Mouse (Mus musculus) embryonic facial prominence, embryonic 13.5 days (tissue): ENCODE measurements around the gene Dram2. TPM values are rescaled to one million over a fixed set of nuclear protein-coding genes. Genes with fewer than 3 reads are reported as not detected.
"Not testable (repeated sequence)": the region's sequence is repeated elsewhere in the genome, so short reads cannot be mapped to it uniquely, and the experiment has no call there.

Experiments used
- ATAC-seq: fragments of 200-750 bp; cut with Nextera tagmentation; 2 replicates; pipeline ENCODE4 v1.8.0; 2017; ENCODE audit warnings: low read depth; ENCODE audit not compliant: insufficient number of reproducible peaks, insufficient read depth, low FRiP score, low TSS enrichment
- H3K27ac ChIP-seq: fragments of 300-500 bp; sonication (generic); 2 replicates; pipeline ENCODE4 v1.5.1; 2015; ENCODE audit warnings: moderate library complexity, mild to moderate bottlenecking, inconsistent platforms
- H3K27me3 ChIP-seq: fragments of 300-500 bp; sonication (generic); 2 replicates; pipeline ENCODE4 v1.6.1; 2015; ENCODE audit warnings: mild to moderate bottlenecking, inconsistent platforms
- H3K36me3 ChIP-seq: fragments of 300-500 bp; sonication (generic); 2 replicates; pipeline ENCODE4 v1.6.1; 2015; ENCODE audit warnings: mild to moderate bottlenecking, inconsistent platforms
- H3K4me1 ChIP-seq: fragments of 300-500 bp; sonication (generic); 2 replicates; pipeline ENCODE4 v1.6.1; 2015; ENCODE audit warnings: inconsistent platforms
- H3K4me2 ChIP-seq: fragments of 300-500 bp; sonication (generic); 2 replicates; pipeline ENCODE4 v1.6.1; 2015; ENCODE audit warnings: moderate library complexity, mild to moderate bottlenecking, inconsistent platforms
- H3K4me3 ChIP-seq: fragments of 300-500 bp; sonication (generic); 2 replicates; pipeline ENCODE4 v1.5.1; 2015; ENCODE audit warnings: mild to moderate bottlenecking, inconsistent platforms
- H3K9ac ChIP-seq: fragments of 300-500 bp; sonication (generic); 2 replicates; pipeline ENCODE4 v1.6.1; 2015; ENCODE audit warnings: mild to moderate bottlenecking, inconsistent platforms
- H3K9me3 ChIP-seq: fragments of 300-500 bp; sonication (generic); 2 replicates; pipeline ENCODE4 v1.6.1; 2016; ENCODE audit warnings: inconsistent platforms
- WGBS: fragments of 180-500 bp; shearing (Covaris S2); methylation state at CpG from one replicate; pipeline ENCODE4 v1.1.7; 2015; ENCODE audit warnings: mixed read lengths; 5-methylcytosine and 5-hydroxymethylcytosine counted together
- polyA plus RNA-seq: library from polyadenylated mRNA; unstranded; fragments of >200 nt; fragmentation: Nextera tagmentation; extraction: Ambion mirVana; gene quantifications from 2 replicates; pipeline ENCODE4 v1.2.1, GENCODE M21; 2015

Gene Dram2
- polyA plus RNA-seq, 1 experiment from 2014 or later: 41.0 TPM

DNA sequence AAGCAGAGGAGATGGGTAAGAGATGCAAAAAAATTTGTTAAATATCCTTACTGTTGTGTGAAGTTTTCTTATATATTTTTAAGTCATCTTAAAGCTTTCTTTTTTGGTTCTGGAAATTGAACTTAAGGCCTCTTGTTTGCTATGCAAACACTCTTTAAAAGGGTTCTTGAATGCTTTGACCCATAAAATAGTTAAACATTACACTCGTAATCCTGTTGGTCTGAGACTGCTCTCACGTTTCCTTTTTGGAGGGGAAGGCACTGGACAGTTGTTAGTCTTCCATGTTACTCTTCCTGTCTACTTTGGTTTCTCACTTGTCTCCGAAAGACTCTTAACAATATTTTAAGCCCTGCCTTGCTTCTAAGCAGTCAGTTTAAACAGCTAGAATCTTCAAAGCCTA is 1.4 kb downstream of the Dram2 start:
- no peak for ATAC-seq
- no peak overlapping the region for H3K27ac ChIP-seq
- peaks cover 12% of the 10 kb centered on the region for H3K36me3 ChIP-seq
- WGBS: 42% methylated on average over 3 of the region's 3 CpGs
- peaks cover 16% of the 10 kb centered on the region for H3K4me1 ChIP-seq
- no peaks in the 10 kb centered on the region for H3K9me3 ChIP-seq
- no peak overlapping the region for H3K9ac ChIP-seq
- H3K4me2 ChIP-seq: peak overlapping the region; percentile 64
- H3K4me3 ChIP-seq: no peak overlapping the region
- no peaks in the 10 kb centered on the region for H3K27me3 ChIP-seq

DNA sequence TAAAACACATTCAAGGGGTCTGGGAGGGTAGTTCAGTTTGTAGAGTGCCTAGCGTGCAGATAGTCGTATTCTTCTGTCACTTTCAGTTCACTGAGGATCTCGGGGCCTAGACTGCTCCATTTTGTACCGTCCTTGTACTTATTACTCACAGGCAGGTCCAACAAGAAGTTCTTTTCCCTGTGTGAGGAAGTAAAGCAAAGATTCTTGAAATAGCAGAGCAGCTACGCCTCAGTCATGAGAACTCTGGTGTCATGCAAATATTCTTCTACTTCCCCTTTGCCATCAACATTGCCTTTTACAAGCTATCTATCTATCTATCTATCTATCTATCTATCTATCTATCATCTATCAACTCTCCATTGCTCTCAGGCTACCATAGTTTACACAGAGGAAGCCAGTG is 5.8 kb downstream of the Dram2 start:
- Histone ChIP-seq H3K4me1 (0 out of 2 replicates have a peak, but pooled peaks cover 2% of the 10 kb centered on the region), H3K27ac (no peak overlapping the region), H3K4me3 (no peak overlapping the region), H3K4me2 (no peak overlapping the region), H3K27me3 (no peaks in the 10 kb centered on the region), H3K9ac (no peak overlapping the region), H3K9me3 (no peaks in the 10 kb centered on the region), H3K36me3 (peaks cover 18% of the 10 kb centered on the region)
- ATAC-seq: no peak
- WGBS: 84% methylated on average over 5 of the region's 5 CpGs

DNA sequence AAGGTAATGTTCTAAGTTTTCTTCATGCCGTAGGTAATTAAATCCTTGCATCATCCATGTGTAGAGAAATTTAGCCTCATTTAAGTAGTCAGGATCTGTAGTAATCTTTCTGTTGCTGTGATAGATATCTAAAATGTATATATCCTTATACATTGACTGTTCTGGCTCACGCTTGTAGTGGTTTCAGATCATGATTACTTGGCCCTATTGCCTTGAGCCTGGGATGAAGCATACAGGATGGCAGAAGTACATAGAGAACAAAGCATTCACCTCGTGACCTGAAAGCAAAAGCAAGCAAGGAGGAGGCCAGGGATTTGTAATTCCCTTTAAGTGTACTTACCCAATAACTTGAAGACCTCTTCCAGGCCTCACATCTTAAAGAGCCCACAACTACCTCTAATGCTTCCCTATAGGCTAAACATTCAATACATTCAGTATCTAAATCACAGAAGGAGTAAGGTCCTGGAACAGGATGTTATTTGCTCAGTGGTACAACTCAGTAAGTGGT is 8.2 kb downstream of the Dram2 start:
- Histone ChIP-seq H3K4me1 (no peaks in the 10 kb centered on the region), H3K27me3 (no peaks in the 10 kb centered on the region), H3K9ac (no peak overlapping the region), H3K4me3 (no peak overlapping the region), H3K36me3 (peaks cover 18% of the 10 kb centered on the region), H3K4me2 (no peak overlapping the region), H3K9me3 (no peaks in the 10 kb centered on the region), H3K27ac (no peak overlapping the region)
- 84% methylated on average over 3 of the region's 3 CpGs for WGBS
- ATAC-seq: no peak

DNA sequence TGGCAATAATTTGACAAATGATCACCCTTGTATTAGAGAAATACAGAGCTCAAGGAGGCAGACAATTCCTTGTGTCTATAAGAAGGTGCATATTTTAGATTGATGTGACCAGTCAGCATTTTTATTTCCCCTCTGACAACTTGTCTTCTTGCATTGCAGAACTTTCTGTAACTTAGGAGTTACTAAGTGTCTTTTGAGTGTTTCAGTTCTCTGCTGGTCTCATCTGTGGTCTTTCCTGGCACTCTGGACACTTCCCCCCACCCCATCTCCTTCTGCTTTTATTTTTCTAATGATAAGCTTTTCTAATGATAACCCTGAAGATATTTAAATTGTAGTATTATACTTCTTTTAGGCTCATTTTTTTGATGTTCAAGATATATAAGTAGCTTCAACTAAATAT is 10.7 kb downstream of the Dram2 start:
- no peak for ATAC-seq
- Histone ChIP-seq H3K27ac (no peak overlapping the region), H3K9me3 (no peaks in the 10 kb centered on the region), H3K9ac (no peak overlapping the region), H3K27me3 (no peaks in the 10 kb centered on the region), H3K4me3 (no peak overlapping the region), H3K4me2 (no peak overlapping the region), H3K4me1 (no peaks in the 10 kb centered on the region), H3K36me3 (peaks cover 10% of the 10 kb centered on the region)

DNA sequence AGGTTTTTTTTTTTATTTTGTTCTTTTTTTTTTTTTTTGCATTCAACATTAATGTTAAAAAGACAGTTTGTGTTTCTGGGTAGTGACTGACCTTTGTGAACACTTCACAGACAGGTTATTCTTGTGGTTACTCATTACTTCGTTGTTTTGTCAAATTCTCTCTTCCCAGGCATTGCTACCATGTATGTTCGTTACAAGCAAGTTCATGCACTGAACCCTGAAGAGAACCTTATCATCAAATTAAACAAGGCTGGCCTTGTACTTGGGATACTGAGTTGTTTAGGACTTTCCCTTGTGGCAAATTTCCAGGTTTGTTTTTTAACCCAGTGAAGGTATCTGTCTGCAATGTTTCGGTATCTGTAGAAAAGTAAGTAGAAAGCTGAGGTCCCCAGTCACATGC is 18.3 kb downstream of the Dram2 start:
- WGBS: 90% methylated on average over 3 of the region's 3 CpGs
- no peak overlapping the region for H3K4me2 ChIP-seq
- H3K9me3 ChIP-seq: no peaks in the 10 kb centered on the region
- H3K4me1 ChIP-seq: no peaks in the 10 kb centered on the region
- peaks cover 13% of the 10 kb centered on the region for H3K36me3 ChIP-seq
- H3K4me3 ChIP-seq: no peak overlapping the region
- H3K27me3 ChIP-seq: no peaks in the 10 kb centered on the region
- H3K27ac ChIP-seq: no peak overlapping the region
- no peak overlapping the region for H3K9ac ChIP-seq
- ATAC-seq: no peak

DNA sequence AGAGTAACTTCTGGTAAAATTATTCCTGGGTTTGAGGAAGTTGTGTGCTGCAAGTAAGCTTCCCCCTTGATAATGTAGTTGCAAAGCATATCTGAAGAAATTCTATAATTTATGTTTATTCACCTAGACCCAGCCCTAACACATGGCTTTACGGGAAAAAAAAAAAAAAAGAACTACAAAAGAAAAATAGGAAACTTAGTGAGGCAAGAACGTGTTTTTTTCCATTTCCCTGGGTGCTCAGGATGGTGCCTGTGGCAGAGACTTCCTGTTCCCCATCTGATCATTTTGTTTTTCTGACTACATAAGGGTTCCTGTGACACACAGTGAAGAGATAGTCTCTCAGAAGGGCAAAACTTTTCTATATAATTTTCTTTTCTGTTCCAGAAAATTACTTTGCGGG is 25.6 kb downstream of the Dram2 start:
- Histone ChIP-seq H3K9ac (no peak overlapping the region), H3K36me3 (peaks cover 12% of the 10 kb centered on the region), H3K27ac (no peak overlapping the region), H3K4me3 (no peak overlapping the region), H3K4me1 (no peaks in the 10 kb centered on the region), H3K27me3 (no peaks in the 10 kb centered on the region), H3K4me2 (no peak overlapping the region), H3K9me3 (no peaks in the 10 kb centered on the region)
- ATAC-seq: no peak
- WGBS: 84% methylated on average over 3 of the region's 3 CpGs

DNA sequence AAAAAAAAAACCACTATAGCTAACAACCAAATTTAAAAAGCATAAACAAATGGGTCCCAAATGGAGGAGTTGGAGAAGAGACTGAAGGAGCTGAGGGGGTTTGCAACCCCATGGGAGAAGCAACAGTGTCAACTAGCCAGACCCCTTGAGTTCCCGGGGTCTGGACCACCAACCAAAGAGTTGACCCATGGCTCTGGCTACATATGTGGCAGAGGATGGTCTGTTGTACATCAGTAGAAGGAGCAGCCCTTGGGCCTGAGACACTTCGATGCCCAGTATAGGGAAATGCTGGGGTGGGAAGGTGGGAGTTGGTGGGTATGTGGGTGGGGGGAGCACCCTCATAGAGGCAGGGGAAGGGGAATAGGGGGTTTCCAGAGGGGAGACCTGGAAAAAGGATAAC is 31.7 kb downstream of the Dram2 start:
- H3K27ac ChIP-seq: no peak overlapping the region
- no peak for ATAC-seq
- H3K9me3 ChIP-seq: no peaks in the 10 kb centered on the region
- no peaks in the 10 kb centered on the region for H3K27me3 ChIP-seq
- 97% methylated on average over 2 of the region's 2 CpGs for WGBS
- peaks cover 3% of the 10 kb centered on the region for H3K36me3 ChIP-seq
- no peak overlapping the region for H3K4me2 ChIP-seq
- H3K4me3 ChIP-seq: no peak overlapping the region
- no peaks in the 10 kb centered on the region for H3K4me1 ChIP-seq
- no peak overlapping the region for H3K9ac ChIP-seq

DNA sequence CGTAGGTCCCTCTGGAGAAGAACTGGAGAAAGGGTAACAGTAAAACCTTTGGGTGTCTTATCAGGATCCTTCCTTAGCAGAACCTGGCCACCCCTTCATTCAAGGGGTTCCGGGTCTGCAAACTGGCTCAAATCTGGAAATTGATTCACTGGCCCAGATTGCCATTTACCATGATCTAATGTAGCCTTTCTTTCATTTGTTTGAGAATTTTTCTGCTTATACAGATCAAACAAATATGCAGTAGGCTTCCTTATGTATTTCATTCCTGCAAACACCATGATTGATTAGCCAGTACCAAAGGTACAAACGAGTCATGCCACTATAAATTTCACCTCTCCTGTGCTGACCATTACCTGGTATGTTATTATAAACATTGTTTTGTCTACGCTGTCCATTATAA is 46.0 kb downstream of the Dram2 start:
- not testable (repeated sequence) for H3K4me3 ChIP-seq, H3K4me1 ChIP-seq, ATAC-seq, H3K9me3 ChIP-seq, H3K9ac ChIP-seq, H3K4me2 ChIP-seq, H3K36me3 ChIP-seq, H3K27me3 ChIP-seq, H3K27ac ChIP-seq
- 83% methylated on average over 4 of the region's 4 CpGs for WGBS

DNA sequence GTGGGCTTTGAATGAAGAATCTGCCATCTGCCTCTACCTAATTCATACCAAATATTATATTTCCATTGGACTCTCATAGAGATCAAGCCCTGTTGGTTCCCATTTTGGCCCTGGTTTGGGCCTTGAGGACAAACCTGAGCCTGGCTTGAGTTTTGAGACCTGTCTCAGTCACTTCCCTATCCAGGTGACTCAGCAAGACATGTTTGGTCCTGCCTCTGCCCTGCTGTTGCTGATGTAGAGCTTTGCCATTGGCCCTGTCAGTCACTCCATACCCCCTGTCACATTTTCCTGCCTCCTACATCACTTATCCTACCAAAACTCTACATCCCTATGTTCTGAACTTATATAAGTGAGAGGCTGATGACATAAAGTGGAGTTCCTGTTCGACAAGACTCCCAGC is 70.5 kb downstream of the Dram2 start:
- Histone ChIP-seq H3K4me3 (no peak overlapping the region), H3K4me2 (no peak overlapping the region), H3K36me3 (no peaks in the 10 kb centered on the region), H3K27ac (no peak overlapping the region), H3K9ac (no peak overlapping the region), H3K9me3 (no peaks in the 10 kb centered on the region), H3K27me3 (no peaks in the 10 kb centered on the region), H3K4me1 (no peaks in the 10 kb centered on the region)
- 82% methylated on average over 1 of the region's 1 CpGs for WGBS
- no peak for ATAC-seq

Other genes starting within 250 kb of the Dram2 start
- not detected in 2 replicates for gene Chil6, start 141.6 kb upstream of the Dram2 start, polyA plus RNA-seq
- gene Dennd2d, start 65.4 kb upstream of the Dram2 start, polyA plus RNA-seq: 3.8 and 5.4 TPM in 2 replicates
- 55.4 and 60.9 TPM in 2 replicates for gene Cept1, start within 50 bp of the Dram2 start, polyA plus RNA-seq
- gene Lrif1, start 137.2 kb downstream of the Dram2 start, polyA plus RNA-seq: 15.5 and 18.9 TPM in 2 replicates
- 4.9 and 7.2 TPM in 2 replicates for gene Cd53, start 242.4 kb downstream of the Dram2 start, polyA plus RNA-seq